ENCODE assay signal across 8 mouse cellular contexts in genomic region chr12:94190620-94191081, GRCm38 (mm10).
DNase-seq lines count a peak whose midpoint lies in the region; ATAC-seq and TF ChIP-seq lines count a peak whose summit lies in the region.
"Had no signal": no experiment of that assay in that cellular context is flagged by ENCODE, and none has a peak within 500 bp of the region (broad histone marks: within the 10 kb centered on the region; RNA-seq: fewer than 3 reads in every experiment).

No protein-coding gene starts in this region.

- no peak overlapping the region for H3K4me2 ChIP-seq in lung, embryonic 16.5 days (ENCODE audit: low read depth, low read length)
- H3K4me2 ChIP-seq: neural tube, embryonic 13.5 days had no signal

- no peaks in the 10 kb centered on the region for H3K36me3 ChIP-seq in heart, adult 2 months (ENCODE audit: control insufficient read depth, insufficient read depth, low read length)
- H3K36me3 ChIP-seq in lung, embryonic 16.5 days (ENCODE audit: control insufficient read depth, insufficient read depth, low read length) = no peaks in the 10 kb centered on the region
- H3K36me3 ChIP-seq: neural tube, embryonic 13.5 days had no signal

- WGBS in heart, adult 2 months = 61% methylated on average over 4 of the region's 4 CpGs
- 70% methylated on average over 4 of the region's 4 CpGs for WGBS in lung, embryonic 16.5 days

- TF ChIP-seq CTCF in Patski (IDR thresholded peaks at IDR 0.05) = peak; percentile 56
- TF ChIP-seq CTCF in heart, adult 2 months (IDR thresholded peaks at IDR 0.05) = peak; percentile 39

- H3K79me2 ChIP-seq in heart, adult 2 months (replicated peaks; ENCODE audit: control insufficient read depth, insufficient read depth, low read length) = no peaks in the 10 kb centered on the region

- H3K9ac ChIP-seq in heart, adult 2 months (ENCODE audit: low read depth, low read length) = no peak overlapping the region
- no peak overlapping the region for H3K9ac ChIP-seq in lung, embryonic 16.5 days (ENCODE audit: low read length)
- H3K9ac ChIP-seq: neural tube, embryonic 13.5 days had no signal

- peaks cover 6% of the 10 kb centered on the region for H3K27me3 ChIP-seq in Patski
- H3K27me3 ChIP-seq in heart, adult 2 months (ENCODE audit: control insufficient read depth, insufficient read depth, low read length) = no peaks in the 10 kb centered on the region
- no peaks in the 10 kb centered on the region for H3K27me3 ChIP-seq in lung, embryonic 16.5 days (ENCODE audit: control insufficient read depth, insufficient read depth, low read depth, low read length)
- H3K27me3 ChIP-seq: neural tube, embryonic 13.5 days had no signal

- H3K4me1 ChIP-seq in heart, adult 2 months (ENCODE audit: control insufficient read depth, insufficient read depth, low read length) = no peaks in the 10 kb centered on the region; the same call in none of the 2 replicates
- no peaks in the 10 kb centered on the region for H3K4me1 ChIP-seq in lung, embryonic 16.5 days (replicated peaks; ENCODE audit: control insufficient read depth, insufficient read depth, low read length)

- POLR2A ChIA-PET in Patski (lab: Charles Lee) = no interaction called here

- no peak overlapping the region for H3K27ac ChIP-seq in heart, adult 2 months
- no peak overlapping the region for H3K27ac ChIP-seq in lung, embryonic 16.5 days (ENCODE audit: low read length)
- H3K27ac ChIP-seq: neural tube, embryonic 13.5 days had no signal

- intact Hi-C loops in heart, adult 2 months (cut with DNase I) = loop anchor here (5.0 kb wide), 1 partner anchor 1507 kb away; no protein-coding TSS in a partner anchor

- H3K4me3 ChIP-seq in heart, adult 2 months = no peak overlapping the region
- H3K4me3 ChIP-seq in lung, embryonic 16.5 days (ENCODE audit: low read length) = no peak overlapping the region
- H3K4me3 ChIP-seq: neural tube, embryonic 13.5 days had no signal

- no peak for TF ChIP-seq POLR2A in heart, adult 2 months (IDR thresholded peaks at IDR 0.05; ENCODE audit: insufficient read depth, low read depth, low read length)

- ATAC-seq in Patski = no peak
- ATAC-seq in lung, embryonic 16.5 days (ENCODE audit: low read depth) = peak; percentile 86

- TF ChIP-seq EP300 in heart, adult 2 months (IDR thresholded peaks at IDR 0.05; ENCODE audit: insufficient read depth, low read depth, low read length) = 0 out of 2 replicates have a peak, but pooled peaks have one; percentile 37

- DNase-seq in Patski (ENCODE audit: low read depth, low spot score) = no peak
- peak; percentile 65 for DNase-seq in adrenal gland, postnatal 10 days
- peak; percentile 40 to 56 for DNase-seq in heart, adult 2 months
- peak; percentile 17 for DNase-seq in kidney, adult 18-20 months
- DNase-seq in testis, postnatal 10 days (ENCODE audit: low spot score) = peak; percentile 33
- DNase-seq in thymus, adult 18-20 months = no peak

- H3K9me3 ChIP-seq in lung, embryonic 16.5 days (ENCODE audit: control insufficient read depth, low read length) = no peaks in the 10 kb centered on the region
- H3K9me3 ChIP-seq: neural tube, embryonic 13.5 days had no signal

- CTCF ChIA-PET in Patski (lab: Charles Lee) = interaction anchor here (1.2 kb wide), 1 partner anchor 21 kb away, joined by 3 read pairs; no protein-coding TSS in a partner anchor

- in situ Hi-C loops in Patski (cut with MboI; ENCODE audit: low pct_unique_long_range_greater_than_20kb) = no loop called here

Comparison
In these comparisons a context has a peak if more than half of its experiments do, and no peak if none do; other contexts are left out.
1. DNase-seq: peak in adrenal gland, postnatal 10 days (single experiment), heart, adult 2 months (2 of 2), kidney, adult 18-20 months (single experiment) and testis, postnatal 10 days (single experiment); none in Patski (single experiment) and thymus, adult 18-20 months (0 of 2).